Mouse (Mus musculus): ENCODE measurements around the gene Hunk.

DNA sequence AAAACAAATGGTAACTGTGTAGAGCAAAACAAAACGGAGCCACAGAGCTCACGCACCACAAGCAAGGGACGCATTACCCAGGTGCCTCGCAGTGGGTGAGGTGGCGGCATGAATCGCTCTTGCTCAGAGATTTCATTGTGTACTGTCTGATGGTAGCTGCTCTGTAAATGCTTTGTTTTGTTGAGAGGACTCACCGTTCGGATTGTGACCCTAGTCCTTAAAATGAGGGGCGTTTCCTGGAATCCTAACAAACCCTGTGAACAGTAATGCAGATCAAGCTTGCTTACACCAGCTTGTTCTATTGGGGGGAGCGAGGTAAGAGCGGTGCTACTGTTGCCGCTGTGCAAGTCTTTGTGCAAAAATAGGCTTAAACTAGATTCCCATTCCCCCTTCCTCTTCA lies 47.7 kb downstream of the Hunk start:
- TF ChIP-seq CTCF (IDR thresholded peaks at IDR 0.05; ENCODE audit: extremely low read depth, insufficient read depth, low read length): no peak
- no peak for TF ChIP-seq POLR2A (IDR thresholded peaks at IDR 0.05; ENCODE audit: extremely low read depth, insufficient read depth, low read length)

Data from cortical plate, adult 2 months (tissue).